Mouse (Mus musculus) lung, adult 2 months (tissue): ENCODE measurements around the gene Ndrg4.

ENCODE experiments used
- CTCF ChIP-seq: fragments of 200-500 bp; IDR thresholded peaks from 2 replicates; pipeline ENCODE4 v1.5.1; 2011; ENCODE audit warnings: mild to moderate bottlenecking, low read length, control low read depth; ENCODE audit not compliant: insufficient read depth
- POLR2A ChIP-seq: fragments of 200-500 bp; IDR thresholded peaks from 2 replicates; pipeline ENCODE4 v1.6.1; 2011; ENCODE audit warnings: low read depth, mild to moderate bottlenecking, control low read depth, low read length, borderline replicate concordance; ENCODE audit errors: extremely low read depth

DNA sequence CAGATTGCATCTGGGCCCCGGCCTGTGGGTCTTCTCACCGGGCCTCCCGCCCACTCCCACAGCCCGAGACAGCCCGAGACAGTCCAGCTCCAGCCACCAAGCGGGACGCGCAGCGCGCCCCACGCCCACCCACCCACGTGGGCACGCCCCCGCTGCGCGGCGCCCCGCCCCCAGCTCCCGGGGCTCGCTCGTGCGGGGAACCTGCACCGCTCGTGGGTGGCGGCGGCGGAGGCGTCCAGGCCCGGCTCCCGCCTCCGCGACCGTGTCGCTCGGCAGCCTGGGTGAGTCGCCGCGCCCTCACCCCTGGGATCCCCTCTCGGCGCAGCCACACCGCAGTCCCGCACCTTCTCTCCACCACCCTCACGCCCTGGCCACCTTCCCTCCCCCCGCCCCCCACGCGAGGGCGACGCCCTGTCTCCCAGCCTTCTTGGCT lies 827 bp downstream of the Ndrg4 start:
- TF ChIP-seq CTCF, result no peak
- no peak for TF ChIP-seq POLR2A
